Mouse (Mus musculus) spleen, adult 2 months (tissue): ENCODE data around the gene Dclk1. TPM values are rescaled to one million over a fixed set of nuclear protein-coding genes. Genes with fewer than 3 reads are reported as not detected.

ENCODE experiments used
- DNase-seq, 2 experiments: peaks; one replicate each; pipeline versions ENCODE4 v3.0.0 to v3.0.0-alpha.2; 2012 to 2021; ENCODE audit warnings: low spot score in 2 of 2, low read depth in 1 of 2
- H3K27ac ChIP-seq: fragments of 200-500 bp; 2 replicates; pipeline ENCODE4 v1.5.1; 2012; ENCODE audit warnings: low read length, inconsistent platforms; ENCODE audit not compliant: insufficient read depth
- H3K27me3 ChIP-seq: fragments of 200-500 bp; 2 replicates; pipeline ENCODE4 v1.6.1; 2012; ENCODE audit warnings: mild to moderate bottlenecking, moderate library complexity, low read length, inconsistent platforms; ENCODE audit not compliant: control insufficient read depth, insufficient read depth
- H3K36me3 ChIP-seq: fragments of 200-500 bp; 2 replicates; pipeline ENCODE4 v1.6.1; 2012; ENCODE audit warnings: mild to moderate bottlenecking, low read length, inconsistent platforms; ENCODE audit not compliant: control insufficient read depth, insufficient read depth
- H3K4me1 ChIP-seq: fragments of 200-500 bp; 2 replicates; pipeline ENCODE4 v1.6.1; 2011; ENCODE audit warnings: inconsistent platforms; ENCODE audit not compliant: control insufficient read depth, insufficient read depth, insufficient read length
- H3K4me3 ChIP-seq: fragments of 200-500 bp; 2 replicates; pipeline ENCODE4 v1.5.1; 2011; ENCODE audit warnings: mild to moderate bottlenecking, inconsistent platforms; ENCODE audit not compliant: insufficient read depth, insufficient read length; ENCODE audit errors: extremely low read depth
- CTCF ChIP-seq: fragments of 200-500 bp; IDR thresholded peaks from 2 replicates; pipeline ENCODE4 v1.5.1; 2011; ENCODE audit warnings: mild to moderate bottlenecking, inconsistent platforms; ENCODE audit not compliant: insufficient read depth, insufficient read length, insufficient replicate concordance; ENCODE audit errors: extremely low read depth
- POLR2A ChIP-seq: fragments of 200-500 bp; IDR thresholded peaks from 2 replicates; pipeline ENCODE4 v1.6.1; 2011; ENCODE audit warnings: low read depth, low read length, inconsistent platforms
- WGBS: fragments of 180-500 bp; shearing (Covaris S2); methylation state at CpG from one replicate; pipeline ENCODE4 v1.1.7; 2018; 5-methylcytosine and 5-hydroxymethylcytosine counted together
- polyA plus RNA-seq: library from polyadenylated mRNA; depleted of rRNA; stranded (reverse); fragments of >200 nt; gene quantifications from 2 replicates; pipeline ENCODE4 v1.2.3, GENCODE M21; 2012

The Dclk1 gene
- polyA plus RNA-seq, 1 experiment: 3.0 TPM

DNA sequence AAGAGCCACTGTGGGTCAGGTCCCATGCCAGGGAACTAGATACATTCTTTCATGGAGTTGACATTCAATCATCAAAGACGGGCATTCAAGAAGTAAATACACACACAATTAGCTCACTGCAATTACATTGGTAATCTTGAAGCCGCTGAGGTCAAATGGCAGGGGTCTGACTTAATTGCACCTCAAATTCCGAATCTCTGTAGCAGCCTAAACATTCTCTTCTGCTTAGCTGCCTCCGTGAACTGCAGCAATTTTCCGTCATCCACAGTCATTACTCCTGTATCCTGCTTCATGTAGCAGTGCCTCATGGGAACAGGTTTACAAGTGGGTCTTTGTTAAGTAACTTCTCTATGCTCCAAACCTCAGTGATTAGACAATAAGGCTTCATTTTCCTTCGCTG lies 249.9 kb downstream of the Dclk1 start:
- Histone ChIP-seq H3K4me3 (no peak overlapping the region), H3K27me3 (no peaks in the 10 kb centered on the region), H3K4me1 (no peaks in the 10 kb centered on the region), H3K36me3 (no peaks in the 10 kb centered on the region), H3K27ac (no peak overlapping the region)
- WGBS: 77% methylated on average over 6 of the region's 6 CpGs
- TF ChIP-seq CTCF (no peak), POLR2A (no peak)
- DNase-seq: no peak

DNA sequence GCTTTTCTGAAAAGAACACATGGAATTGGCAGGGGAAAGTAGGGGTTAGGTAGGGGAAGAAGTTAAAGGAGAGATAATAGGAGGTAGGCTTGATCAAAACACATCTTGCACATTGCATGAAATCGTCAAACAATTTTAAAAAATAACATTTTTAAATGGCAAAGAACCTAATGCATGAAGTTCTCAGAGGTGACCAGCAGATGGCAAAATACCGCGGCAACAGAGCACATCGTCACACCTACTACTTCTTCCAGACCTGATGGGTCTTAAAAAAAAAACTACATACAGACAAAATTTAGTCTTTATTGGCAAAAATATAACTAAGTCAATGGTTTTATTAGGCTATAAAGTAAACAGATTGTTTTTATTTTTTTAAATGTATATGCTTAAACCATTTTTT lies 252.2 kb downstream of the Dclk1 start:
- Histone ChIP-seq H3K27me3 (no peaks in the 10 kb centered on the region), H3K27ac (no peak overlapping the region), H3K4me3 (no peak overlapping the region), H3K36me3 (no peaks in the 10 kb centered on the region), H3K4me1 (no peaks in the 10 kb centered on the region)
- no peak for TF ChIP-seq CTCF
- TF ChIP-seq POLR2A: no peak
- 19% methylated on average over 4 of the region's 4 CpGs for WGBS
- no peak for DNase-seq

DNA sequence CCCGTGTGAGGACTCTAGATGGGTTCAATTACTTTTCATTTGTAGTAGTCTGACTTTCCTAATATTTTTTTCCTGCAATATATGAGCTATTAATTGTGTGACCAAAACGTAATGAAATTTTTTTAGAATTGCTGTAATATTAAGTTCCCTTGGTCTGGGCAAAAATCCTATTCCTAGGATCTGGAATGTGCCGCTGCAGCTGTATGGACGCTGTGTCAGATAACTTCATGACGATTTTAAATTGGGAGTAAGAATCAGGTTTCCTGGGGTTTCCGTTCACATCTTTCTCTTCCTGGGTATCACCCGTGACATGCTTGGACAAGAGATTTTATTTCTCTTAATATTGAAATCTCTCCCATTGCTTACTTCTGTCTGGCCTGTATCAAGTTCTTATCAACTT lies 253.1 kb downstream of the Dclk1 start:
- Histone ChIP-seq H3K27me3 (no peaks in the 10 kb centered on the region), H3K36me3 (no peaks in the 10 kb centered on the region), H3K27ac (no peak overlapping the region), H3K4me1 (no peaks in the 10 kb centered on the region), H3K4me3 (no peak overlapping the region)
- WGBS: 92% methylated on average over 7 of the region's 7 CpGs
- DNase-seq: no peak
- TF ChIP-seq CTCF (no peak), POLR2A (no peak)

DNA sequence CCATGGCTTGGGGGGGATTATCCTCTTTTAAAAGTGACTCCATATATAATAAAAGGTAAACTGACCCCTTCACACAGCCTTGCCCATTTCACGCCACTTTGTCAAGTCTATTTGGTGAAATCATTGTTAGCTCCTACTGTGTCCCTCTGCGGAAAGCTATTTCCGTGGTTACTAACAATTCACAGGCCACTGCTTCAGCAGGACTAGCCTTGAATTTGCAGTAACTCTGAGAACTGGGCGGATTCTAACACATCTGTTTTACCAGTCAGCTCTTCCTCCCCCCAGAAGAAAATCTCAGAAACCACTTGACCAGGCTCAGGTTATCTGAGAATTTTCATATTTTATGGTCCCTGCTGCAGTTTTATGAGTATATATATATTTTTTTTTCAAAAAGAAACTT lies 253.7 kb downstream of the Dclk1 start:
- TF ChIP-seq POLR2A: no peak
- TF ChIP-seq CTCF: no peak
- 83% methylated on average over 4 of the region's 4 CpGs for WGBS
- no peak overlapping the region for H3K4me3 ChIP-seq

DNA sequence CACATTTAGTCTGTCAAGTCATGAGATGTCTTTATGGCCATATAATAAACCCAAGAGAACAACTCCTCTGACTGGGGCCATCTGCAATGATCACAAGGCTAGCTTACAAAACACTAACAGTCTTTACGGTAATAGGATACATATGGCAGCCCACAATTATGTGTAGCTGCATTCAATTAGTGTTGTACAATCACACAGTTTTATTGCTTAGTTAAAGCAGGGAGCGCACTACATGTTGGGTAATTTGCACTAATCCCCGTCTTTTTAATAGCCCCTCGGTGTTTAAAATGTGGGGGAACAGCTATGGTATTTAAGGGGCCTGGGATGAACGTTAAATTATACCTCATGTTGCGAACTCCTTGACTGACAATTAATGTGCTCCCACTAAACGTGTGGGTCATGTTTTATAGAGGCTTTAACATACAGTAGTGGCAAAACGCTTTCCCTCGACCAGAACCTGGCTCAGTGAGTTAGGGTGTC lies 254.3 kb downstream of the Dclk1 start:
- no peaks in the 10 kb centered on the region for H3K36me3 ChIP-seq
- no peak for TF ChIP-seq POLR2A
- no peak for TF ChIP-seq CTCF
- H3K4me3 ChIP-seq: no peak overlapping the region
- no peak overlapping the region for H3K27ac ChIP-seq
- H3K4me1 ChIP-seq: no peaks in the 10 kb centered on the region
- WGBS: 84% methylated on average over 9 of the region's 9 CpGs
- H3K27me3 ChIP-seq: no peaks in the 10 kb centered on the region
- DNase-seq: no peak

More for the DNA sequence above, 253.7 kb downstream of the Dclk1 start:
- no peaks in the 10 kb centered on the region for H3K36me3 ChIP-seq
- no peaks in the 10 kb centered on the region for H3K4me1 ChIP-seq
- no peak for DNase-seq
- no peaks in the 10 kb centered on the region for H3K27me3 ChIP-seq
- H3K27ac ChIP-seq: no peak overlapping the region

DNA sequence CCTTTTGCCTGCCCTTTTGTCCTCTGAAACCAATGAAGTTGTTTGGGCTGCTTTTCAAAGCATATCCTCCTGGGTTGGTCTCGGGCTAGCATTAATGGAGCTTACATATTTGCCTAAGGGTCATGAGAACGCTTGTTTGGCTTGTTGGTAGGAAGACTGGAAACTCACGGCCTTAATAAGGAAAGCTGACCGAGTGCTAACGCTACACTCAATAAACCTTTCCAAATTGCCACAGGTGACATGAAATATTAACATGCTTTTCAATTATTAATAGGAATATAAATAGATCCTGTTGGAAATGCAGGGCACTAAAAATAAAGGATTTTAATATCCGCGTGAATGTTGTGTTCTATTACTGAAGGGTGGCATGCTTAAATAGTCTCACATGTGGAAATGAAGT lies 257.1 kb downstream of the Dclk1 start:
- WGBS: 93% methylated on average over 7 of the region's 7 CpGs
- no peak overlapping the region for H3K4me3 ChIP-seq
- H3K27me3 ChIP-seq: no peaks in the 10 kb centered on the region
- H3K4me1 ChIP-seq: no peaks in the 10 kb centered on the region
- no peak for TF ChIP-seq CTCF
- no peak for TF ChIP-seq POLR2A
- DNase-seq: no peak
- no peak overlapping the region for H3K27ac ChIP-seq
- H3K36me3 ChIP-seq: no peaks in the 10 kb centered on the region

DNA sequence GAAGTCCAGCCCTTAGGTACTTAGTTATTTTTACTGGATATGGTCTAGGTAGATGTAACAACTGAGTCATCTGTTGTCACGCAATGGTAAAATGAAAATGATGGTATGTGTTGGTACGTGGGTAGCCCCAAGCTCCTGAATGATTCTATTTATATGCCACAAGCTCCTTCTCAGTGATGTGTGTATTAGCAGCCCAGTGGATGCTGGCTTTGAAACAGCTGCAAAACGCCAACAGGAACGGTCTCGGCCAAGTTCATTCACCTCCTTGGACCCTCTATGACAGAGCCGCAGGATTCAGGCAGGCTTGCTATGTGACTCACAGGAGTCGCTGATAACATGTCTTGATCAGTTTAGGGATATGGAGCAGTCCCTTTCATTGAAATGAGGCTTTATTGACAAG lies 268.0 kb downstream of the Dclk1 start:
- Histone ChIP-seq H3K27me3 (no peaks in the 10 kb centered on the region), H3K4me3 (no peak overlapping the region), H3K4me1 (no peaks in the 10 kb centered on the region), H3K27ac (no peak overlapping the region), H3K36me3 (no peaks in the 10 kb centered on the region)
- no peak for DNase-seq
- TF ChIP-seq POLR2A (no peak), CTCF (no peak)
- WGBS: 86% methylated on average over 7 of the region's 7 CpGs

DNA sequence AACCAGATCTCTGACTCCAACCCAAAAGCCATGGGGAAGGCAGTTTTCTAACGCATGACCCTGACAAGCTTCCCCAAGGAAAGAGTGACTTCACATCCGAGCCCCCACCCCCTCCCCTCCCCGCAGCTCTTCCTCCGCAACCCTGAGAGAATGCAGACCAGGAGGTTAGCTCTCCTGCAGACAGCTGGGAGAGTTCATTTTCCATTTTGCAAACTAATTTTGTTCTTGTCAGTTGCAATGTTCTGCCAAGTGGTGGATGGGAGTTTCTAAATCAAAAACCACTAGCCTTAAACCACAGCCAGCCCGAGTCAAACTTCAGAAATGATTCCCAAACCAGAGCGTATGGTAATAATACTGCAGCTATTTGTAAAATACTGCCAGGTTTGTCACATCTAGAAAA lies 269.5 kb downstream of the Dclk1 start:
- 44% methylated on average over 6 of the region's 6 CpGs for WGBS

More for the DNA sequence above, 269.5 kb downstream of the Dclk1 start:
- TF ChIP-seq POLR2A (no peak), CTCF (no peak)
- Histone ChIP-seq H3K4me3 (no peak overlapping the region), H3K27me3 (no peaks in the 10 kb centered on the region), H3K36me3 (no peaks in the 10 kb centered on the region), H3K27ac (no peak overlapping the region), H3K4me1 (no peaks in the 10 kb centered on the region)
- no peak for DNase-seq
